Mouse (Mus musculus) heart, postnatal 10 days (tissue): Measurements from ENCODE around the gene Aldh1l1. TPM values are rescaled to one million over a fixed set of nuclear protein-coding genes. Genes with fewer than 3 reads are reported as not detected.
A peak's percentile ranks its signal among the peaks of the same experiment; 100 is the strongest.

Experiments
- DNase-seq, 2 experiments: peaks; one replicate each; pipeline ENCODE4 v3.0.0; 2021
- intact Hi-C: fragments of 180-260 bp; cut with DNase I; formaldehyde crosslinking; loops from one replicate; pipeline ENCODE4 v1.15.1; 2025
- total RNA-seq, 2 experiments: library from RNA; stranded (reverse); gene quantifications; 2 replicates each; pipeline ENCODE4 v1.2.3; 2021

Gene Aldh1l1
- total RNA-seq, 2 experiments from 2014 or later: 1.0 to 2.2 TPM

DNA sequence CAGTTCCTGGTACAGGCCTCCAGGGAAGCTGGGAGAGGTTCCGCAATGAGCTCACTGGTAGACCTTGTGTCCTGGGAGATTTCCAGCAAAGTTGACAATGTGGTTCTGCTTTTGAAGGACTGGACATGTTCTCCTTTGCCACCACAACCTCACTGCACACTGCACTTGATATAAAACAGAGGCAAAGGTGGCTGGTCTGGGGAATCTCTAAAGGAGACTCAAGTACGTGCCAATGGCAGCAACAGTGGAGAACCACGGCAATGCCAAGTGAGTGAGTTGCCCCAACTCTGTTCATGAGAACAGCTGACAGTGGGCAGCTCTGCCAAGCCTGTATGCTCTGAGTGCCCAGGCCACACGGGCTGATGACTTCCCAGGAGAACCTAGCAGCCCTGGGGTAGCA, 53.0 kb downstream of the Aldh1l1 start:
- intact Hi-C loops: loop anchor here (5.0 to 10.0 kb wide), 2 partner anchors 107 to 854 kb away; no protein-coding TSS in a partner anchor
- DNase-seq: peak in 1 of 2 experiments; percentile 26

DNA sequence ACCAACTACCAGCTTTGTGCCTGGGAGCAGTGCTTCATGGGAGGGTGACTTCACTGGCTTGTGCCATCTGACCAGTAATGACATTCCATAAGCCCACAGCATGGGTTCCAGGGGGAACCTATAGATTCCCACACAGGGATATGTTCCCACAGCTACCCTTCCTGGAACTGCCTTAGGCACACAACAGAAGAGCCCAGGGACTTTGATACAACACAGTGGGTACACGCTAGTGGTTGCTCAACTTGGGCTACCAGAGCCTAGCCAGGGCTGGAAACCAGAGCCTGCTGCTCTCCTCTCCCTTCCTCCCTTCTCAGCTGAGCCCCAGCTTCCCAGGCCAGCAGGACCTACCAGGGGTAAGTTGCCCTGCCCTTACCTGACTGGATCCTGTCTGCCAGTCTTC, 54.3 kb downstream of the Aldh1l1 start:
- intact Hi-C loops: no loop called here

DNA sequence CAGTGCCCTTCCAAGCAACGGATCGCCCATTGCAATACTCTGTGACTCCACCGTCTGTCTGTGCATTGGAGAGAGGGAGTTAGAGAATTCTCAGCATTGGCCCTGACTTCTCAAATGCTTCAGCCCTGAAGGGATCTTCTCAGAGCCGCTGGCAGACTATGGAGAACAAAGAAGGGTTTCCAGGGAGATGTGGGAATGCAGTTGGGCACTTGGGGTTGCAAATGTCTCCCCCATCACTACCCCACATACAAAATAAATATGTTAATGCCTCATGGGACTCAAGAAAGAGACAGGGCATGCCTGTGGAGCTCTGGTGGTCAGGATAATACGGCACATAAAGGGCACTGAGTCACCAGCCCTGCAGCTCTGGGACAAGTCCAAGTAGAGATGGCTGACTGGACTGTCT, 55.1 kb downstream of the Aldh1l1 start:
- intact Hi-C loops: no loop called here
- DNase-seq: no peak

More for the DNA sequence above, 54.3 kb downstream of the Aldh1l1 start:
- DNase-seq: no peak

DNA sequence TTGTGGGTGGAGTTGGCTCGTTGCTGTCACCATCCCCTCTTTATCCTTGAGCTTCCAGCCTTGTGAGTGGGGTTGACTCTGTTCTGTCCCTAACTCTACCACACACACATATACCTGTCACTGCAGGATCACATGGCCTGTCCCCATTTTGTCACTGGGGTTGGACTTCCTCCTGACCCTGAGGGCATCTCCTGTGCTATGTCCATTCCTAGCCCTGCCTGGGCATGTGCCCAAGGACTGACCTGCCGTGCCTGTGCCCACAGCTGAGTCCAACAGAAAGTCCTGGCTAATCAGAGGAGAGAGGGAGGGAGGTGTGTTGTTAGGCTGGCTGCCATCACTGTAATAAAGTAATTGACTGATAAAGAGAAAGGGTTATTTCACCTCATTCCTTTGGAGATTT, 58.2 kb downstream of the Aldh1l1 start:
- intact Hi-C loops: no loop called here
- DNase-seq: no peak

DNA sequence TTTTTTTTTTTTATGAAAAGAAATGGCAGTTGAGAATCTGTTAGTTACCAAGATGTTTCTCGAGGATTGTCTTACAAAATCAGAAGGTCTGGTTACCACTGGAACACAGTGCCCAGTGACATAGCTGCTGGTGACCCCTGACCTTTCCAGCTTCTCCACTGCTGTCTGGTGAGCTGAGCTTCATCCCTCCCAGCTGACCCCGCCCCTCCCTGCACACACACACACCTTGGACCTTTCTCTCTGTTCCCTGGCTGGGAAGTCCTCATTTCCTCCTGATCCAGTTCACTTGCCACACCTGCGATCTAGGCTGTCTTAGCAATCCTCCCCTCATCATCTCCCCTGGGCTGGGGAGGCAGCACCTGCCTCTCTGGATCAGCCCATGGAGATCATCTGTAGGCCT, 60.0 kb downstream of the Aldh1l1 start:
- no peak for DNase-seq
- intact Hi-C loops: no loop called here

DNA sequence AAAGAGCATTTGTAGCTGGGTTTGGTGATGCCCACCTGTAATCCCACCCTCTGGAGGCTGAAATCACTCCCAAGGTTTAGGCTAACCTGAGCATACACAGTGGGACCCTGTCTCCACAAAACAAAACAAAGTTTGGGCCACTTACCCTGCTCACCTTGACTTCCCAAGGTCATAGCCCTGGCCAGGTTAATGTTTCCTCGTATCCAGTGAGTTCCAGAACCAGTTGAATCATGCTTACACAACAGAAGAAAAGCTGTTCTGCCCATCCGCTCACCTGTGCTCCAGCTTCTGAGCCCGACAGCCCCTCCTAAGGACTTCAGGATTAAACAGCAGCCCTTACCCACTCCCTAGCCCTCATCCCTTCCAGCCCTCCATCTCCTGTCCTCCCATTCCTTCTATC, 60.8 kb downstream of the Aldh1l1 start:
- intact Hi-C loops: no loop called here
- no peak for DNase-seq

DNA sequence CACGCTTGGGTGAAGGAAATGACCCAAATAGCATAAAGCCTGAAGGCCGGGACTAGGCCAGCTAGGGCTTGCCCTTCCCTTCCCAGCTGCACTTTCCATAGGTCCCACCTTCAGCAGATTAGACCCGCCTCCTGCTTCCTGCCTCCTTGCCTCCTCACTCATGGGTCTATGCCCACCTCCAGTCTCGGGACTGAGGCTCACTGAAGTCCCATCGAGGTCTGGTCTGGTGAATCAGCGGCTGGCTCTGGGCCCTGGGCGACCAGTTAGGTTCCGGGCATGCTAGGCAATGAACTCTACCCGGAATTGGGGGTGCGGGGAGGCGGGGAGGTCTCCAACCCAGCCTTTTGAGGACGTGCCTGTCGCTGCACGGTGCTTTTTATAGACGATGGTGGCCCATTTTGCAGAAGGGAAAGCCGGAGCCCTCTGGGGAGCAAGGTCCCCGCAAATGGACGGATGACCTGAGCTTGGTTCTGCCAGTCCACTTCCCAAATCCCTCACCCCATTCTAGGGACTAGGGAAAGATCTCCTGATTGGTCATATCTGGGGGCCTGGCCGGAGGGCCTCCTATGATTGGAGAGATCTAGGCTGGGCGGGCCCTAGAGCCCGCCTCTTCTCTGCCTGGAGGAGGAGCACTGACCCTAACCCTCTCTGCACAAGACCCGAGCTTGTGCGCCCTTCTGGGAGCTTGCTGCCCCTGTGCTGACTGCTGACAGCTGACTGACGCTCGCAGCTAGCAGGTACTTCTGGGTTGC, 64.1 kb downstream of the Aldh1l1 start:
- intact Hi-C loops: no loop called here
- DNase-seq: no peak

DNA sequence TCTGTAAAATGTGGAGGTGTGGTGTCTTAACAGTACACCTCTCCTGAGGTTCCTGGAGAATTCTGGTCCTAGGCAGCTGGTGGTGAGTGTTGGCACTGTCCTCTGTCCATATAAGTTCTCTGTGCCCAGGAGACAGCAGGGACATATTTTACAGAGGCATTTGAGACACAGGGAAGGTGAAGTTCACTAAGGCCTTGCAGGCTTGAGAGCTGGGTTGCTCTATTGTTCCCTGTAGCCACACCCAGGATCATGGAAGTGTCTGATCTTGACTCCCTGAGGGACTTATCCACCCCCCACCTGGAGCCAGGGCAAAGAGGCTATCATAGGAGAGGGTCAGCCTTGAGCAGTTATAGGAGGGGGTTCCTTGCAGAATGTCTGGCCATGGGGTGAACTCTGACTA, 65.0 kb downstream of the Aldh1l1 start:
- intact Hi-C loops: no loop called here
- DNase-seq: no peak

DNA sequence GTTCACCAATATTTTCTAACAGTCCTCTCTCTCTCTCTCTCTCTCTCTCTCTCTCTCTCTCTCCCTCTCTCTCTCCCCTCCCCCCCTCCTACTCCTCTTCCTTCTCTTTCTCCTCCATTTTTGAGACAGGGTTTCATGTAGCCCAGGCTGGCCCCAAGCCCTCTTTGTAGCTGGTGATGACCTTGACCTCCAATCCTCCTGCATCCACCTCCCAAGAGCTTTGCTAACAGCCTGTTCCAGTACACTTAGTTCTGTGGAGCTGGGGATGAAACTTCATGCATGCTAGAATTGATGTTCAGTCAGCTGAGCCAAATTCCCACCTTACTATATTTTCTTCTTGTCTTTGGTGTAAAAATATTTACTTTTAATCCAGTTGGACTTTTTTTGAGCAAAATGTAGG, 67.0 kb downstream of the Aldh1l1 start:
- DNase-seq: no peak
- intact Hi-C loops: no loop called here

DNA sequence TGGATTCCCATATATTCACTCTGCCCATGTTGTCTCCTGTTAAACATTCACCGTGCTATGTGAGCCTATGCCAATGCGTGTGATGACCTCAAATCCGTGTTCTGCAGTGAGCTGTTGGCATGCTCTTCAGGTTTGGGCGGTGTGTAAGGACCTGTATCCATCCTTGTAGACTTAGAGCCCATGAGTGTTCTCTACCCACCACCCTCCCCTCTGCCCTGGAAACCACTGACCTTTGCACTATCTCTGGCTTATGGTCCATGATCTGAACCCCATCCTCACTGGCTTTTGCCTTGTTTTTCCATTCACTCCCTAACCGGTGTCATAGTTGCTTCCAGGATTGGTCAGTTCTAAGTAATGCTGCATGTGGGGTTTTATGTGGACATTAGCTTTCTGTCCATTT, 67.5 kb downstream of the Aldh1l1 start:
- DNase-seq: no peak
- intact Hi-C loops: no loop called here

DNA sequence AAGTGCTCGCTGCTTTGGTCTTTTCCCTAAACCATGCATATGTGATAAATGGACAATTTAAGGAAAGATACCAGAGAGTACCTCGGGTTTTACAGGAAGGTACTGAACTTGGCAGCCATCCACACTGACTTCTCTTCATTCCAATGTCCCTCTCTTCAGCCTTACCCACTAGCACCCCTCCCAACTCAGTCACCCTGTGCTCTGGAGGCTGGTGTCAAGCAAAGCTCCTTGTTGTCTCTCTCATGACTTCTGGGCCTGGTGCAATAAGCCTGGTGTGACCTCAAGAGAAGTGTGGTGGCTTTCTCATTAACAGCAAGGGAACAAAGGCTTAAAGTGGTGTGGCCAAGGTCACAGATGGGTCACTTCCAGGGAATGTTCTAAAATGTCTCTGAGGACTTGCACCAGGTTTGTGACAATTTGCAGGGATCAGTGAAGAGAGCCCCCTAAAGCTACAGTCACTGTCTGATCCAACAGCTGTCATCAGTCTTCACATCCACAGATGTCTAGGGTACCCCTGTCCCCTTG, 70.4 kb downstream of the Aldh1l1 start:
- no peak for DNase-seq
- intact Hi-C loops: no loop called here

DNA sequence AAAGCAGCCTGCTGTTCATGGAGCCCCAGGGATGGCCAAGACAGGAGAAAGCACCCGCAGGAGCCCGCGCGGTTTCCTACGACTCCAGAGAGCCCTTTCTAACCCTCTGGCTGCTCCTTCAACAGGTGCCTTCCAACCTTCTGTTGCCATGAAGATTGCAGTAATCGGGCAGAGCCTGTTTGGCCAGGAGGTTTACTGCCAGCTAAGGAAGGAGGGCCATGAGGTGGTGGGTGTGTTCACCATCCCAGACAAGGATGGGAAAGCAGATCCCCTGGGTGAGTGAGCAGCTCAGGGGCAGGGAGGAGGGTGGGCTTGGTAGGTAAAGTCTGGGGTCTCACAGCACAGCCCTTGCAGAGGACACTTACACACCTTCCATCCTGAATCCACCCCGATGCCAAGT, 70.8 kb downstream of the Aldh1l1 start:
- no peak for DNase-seq
- intact Hi-C loops: no loop called here

DNA sequence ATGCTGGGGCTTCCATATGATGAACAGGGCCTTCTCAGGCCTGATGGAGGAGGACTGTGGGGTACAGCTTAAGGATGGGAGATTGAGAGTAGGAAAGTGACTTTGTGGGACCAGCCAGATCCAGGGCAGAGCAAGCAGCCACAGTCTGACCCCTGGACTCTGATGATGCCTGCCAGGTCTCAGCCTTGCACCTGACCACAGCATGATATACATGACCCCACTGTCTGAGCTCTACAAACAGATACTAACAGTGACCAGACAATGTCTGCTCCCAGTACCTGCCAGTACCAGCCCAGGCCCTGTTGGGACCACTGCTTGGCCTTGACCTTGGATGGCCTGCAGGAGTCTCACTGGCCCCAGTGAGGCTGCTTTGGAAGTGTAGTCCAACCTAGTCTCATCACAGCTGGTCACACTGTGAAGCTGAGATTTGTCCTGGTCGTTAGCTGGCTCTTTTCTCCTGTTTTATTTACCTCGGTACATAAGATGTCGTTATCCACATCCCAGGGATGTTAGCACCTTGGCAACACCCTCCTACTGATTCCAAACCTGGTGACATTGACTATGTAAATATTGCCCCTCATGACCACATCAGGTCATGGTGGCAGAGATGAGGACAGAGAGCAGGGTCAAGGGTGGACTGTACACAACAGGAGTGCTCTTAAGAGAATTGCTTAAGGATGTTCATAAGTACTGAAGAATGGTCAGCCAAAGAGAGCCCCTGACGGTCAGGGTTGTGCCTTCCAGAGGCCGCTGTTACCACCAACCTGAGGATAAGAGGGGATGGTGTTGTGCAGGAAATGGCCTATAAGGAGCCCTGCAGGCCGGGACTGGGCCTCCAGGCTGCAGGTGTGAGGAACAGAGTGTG, 71.8 kb downstream of the Aldh1l1 start:
- DNase-seq: no peak
- intact Hi-C loops: no loop called here

DNA sequence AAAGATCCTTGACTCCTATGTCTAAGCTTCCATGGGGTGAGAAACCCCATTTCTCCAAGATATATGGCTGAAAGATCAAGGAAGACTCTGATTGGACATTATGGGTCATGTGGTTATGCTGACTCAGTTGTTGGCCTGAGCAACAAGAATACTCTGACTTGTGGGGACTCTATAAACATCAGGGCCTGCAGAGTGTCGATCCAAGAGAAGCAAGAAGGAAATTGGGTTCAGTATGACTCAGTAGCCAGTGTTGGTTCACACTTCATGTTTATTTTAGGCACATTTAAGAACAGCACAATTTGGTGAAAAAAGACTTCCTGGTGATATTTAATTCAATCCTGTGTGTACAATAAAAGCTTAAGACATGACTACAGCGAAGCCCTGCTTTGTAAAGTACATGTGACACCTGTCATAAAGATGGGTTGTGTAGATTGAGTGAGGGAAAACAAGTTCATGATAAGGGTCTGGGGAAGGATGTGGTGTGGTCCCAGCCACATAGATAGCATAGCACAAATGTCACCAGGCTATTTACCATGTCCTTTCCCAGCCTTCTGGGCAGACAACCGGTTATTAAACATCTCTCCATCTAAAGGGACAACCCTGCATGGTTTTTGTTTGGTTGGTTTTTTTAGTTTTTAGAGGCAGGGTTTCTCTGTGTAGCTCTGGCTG, 74.3 kb downstream of the Aldh1l1 start:
- no peak for DNase-seq
- intact Hi-C loops: loop anchor here (5.0 kb wide), 1 partner anchor 123 kb away; no protein-coding TSS in a partner anchor

DNA sequence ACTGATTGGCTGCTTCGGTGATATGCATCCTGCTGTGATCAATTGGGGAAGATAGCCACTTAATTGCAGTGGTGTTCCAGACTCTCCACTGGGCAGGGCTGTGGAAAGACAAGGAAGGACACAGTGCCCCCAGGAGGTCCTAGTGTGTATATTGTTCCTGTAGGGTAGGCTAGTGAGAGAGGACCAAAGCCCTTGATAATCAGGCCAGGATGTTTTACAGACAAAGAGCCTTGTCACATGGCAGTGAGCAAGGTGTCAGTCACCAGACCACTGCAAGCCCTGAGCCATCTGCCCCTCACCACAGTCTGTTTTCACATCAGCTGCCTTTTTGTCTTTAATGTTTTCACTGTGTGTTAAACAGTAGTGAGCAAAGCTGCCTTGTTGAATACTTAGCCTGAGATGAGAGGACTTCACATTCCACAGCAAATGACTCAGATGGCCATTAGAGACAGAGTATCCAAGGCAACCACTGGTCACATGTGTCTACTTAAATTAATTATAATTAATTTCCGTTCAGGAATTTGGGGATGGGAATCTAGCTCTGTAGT, 75.1 kb downstream of the Aldh1l1 start:
- intact Hi-C loops: loop anchor here (5.0 kb wide), 1 partner anchor 124 kb away; no protein-coding TSS in a partner anchor
- no peak for DNase-seq

DNA sequence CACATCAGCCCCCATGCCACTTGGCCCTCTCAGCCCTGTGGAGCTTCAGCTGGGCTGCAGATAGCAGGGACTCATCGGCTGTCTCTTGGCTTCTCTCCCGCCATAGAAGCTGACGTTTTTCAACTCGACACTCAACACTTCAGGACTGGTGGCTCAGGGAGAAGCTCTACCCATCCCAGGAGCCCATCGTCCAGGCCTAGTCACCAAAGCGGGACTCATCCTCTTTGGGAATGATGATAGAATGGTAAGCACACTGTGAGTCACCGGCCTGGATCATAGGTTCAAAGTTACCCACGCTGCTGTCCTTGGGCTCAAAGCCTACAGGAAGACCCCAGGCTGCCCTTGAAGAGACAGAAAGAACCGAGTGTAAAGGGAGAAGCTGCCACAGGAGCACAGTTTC, 78.0 kb downstream of the Aldh1l1 start:
- intact Hi-C loops: loop anchor here (5.0 kb wide), 1 partner anchor 127 kb away; no protein-coding TSS in a partner anchor
- DNase-seq: no peak

DNA sequence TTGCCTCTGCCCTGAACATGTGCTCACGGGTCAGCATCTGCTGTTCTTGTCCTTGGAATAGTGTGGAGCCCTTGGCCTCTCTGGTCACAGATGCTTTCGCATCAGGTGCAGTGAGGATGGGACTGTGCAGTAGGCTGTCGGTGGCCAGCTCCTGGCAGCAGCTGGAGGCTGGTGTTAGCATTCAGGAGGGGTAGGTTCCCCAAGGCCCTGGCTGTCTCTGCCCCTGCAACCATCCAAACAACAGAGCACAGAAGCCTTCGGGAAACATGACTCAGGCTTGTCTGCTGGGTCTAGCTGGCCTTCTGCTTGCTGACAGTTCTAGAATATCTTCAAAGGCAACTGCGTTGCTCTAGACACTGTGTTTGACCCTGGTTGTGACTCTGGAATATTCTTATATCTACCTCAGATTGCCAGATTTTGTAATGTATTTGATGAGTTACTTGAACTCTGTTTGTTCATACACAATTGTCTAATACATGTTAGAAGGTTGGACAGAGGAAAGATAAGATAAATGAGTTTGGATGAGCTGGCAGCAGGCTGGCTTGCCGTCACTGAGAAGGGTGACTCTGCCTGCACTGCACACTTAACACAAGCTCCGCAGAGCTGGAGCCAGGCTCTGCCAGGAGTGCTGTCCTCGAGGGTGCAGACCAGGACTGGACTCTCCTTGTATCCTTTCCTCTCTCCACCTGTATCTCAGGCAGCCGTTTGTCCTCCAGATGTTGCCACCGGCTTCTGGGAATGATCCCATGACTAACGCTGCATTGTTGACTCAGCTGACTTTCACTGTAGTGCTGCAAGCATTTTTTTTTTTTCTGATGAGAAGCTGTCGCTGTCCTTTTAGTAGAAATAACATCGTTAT, 79.4 kb downstream of the Aldh1l1 start:
- intact Hi-C loops: no loop called here
- peak in 1 of 2 experiments; percentile 15 for DNase-seq

DNA sequence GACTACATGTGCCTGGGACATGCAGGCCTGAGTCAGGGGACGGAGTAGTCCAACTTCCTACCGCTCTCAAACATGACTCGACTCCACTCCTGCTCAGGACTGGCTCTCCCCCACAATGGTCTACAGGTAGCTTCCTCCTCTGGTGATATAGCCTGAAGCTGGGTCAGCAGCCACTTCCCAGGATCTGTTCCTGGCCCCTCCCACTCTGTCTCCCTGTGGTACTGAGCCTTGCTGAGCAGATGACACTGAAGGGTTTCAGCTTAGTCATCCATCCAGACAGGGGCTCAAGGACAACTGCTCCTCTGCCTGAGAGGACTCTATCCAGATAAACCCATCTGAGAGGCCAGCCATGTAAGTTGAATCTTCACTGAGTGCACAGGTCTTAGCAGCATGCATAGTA, 81.3 kb downstream of the Aldh1l1 start:
- intact Hi-C loops: no loop called here
- no peak for DNase-seq

DNA sequence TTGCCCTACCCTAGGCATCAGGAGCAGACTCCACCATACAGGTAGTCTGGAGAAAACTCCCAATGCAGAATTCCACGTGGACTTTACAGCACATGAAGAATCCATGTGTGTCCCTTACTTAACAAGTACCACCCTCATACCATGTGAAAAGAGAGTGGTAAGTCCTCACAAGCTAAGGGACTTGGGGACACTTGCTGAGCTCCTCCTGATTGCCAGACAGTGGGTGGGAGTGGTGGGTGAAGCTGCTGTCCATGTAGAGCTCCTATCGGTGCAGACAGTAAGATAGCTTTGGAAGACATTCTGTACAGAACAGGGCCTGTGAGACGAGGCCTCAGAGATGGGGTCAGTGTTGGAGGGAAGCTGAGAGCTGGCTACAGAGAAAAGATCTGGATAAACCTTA, 81.7 kb downstream of the Aldh1l1 start:
- no peak for DNase-seq
- intact Hi-C loops: no loop called here

DNA sequence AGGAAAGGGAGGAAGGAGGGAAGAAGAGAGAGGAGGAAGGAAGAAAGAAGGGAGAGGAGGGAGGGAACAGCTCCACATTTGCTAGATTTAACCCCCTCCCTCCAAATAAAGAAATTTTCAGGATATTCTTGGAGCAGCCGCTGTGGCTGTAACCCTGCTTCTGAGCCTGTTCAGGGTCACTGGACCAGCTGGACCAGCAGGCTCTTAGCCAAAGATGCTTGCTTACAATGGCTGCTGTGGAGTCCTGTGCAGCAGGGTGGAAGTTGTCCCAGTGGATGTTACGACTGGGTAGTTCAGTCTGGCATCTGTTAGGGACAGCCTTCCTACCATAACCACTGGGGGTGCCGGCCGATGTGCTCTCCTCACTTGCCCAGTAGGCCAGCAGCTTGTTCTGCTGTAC, 82.5 kb downstream of the Aldh1l1 start:
- peak; percentile 31 to 36 for DNase-seq

More for the DNA sequence above, 82.5 kb downstream of the Aldh1l1 start:
- intact Hi-C loops: no loop called here
